Mouse (Mus musculus): ENCODE results near the gene Rpp14.

GRCm38 (mm10) chr14:8119454-8119853 lies 39.3 kb downstream of the Rpp14 start:
- TF ChIP-seq CTCF (IDR thresholded peaks at IDR 0.05; ENCODE audit: low read depth): no peak
- no peak for TF ChIP-seq EP300 (IDR thresholded peaks at IDR 0.05; ENCODE audit: low read depth)

All from liver, postnatal 0 days (tissue).